Comparison of ENCODE assay signal across 9 mouse cellular contexts in genomic region chr17:25270795-25271335, GRCm38 (mm10). TPM values are rescaled to one million over a fixed set of nuclear protein-coding genes. Genes with fewer than 3 reads are reported as not detected.
DNase-seq lines count a peak whose midpoint lies in the region; ATAC-seq and TF ChIP-seq lines count a peak whose summit lies in the region.
"Had no signal": no experiment of that assay in that cellular context is flagged by ENCODE, and none has a peak within 500 bp of the region (broad histone marks: within the 10 kb centered on the region; RNA-seq: fewer than 3 reads in every experiment).

No protein-coding gene starts in this region.

- H3K4me1 ChIP-seq in kidney, embryonic 14.5 days (ENCODE audit: control insufficient read depth, insufficient read depth, low read length): peaks cover 18% of the 10 kb centered on the region
- peaks cover 14% of the 10 kb centered on the region for H3K4me1 ChIP-seq in embryonic facial prominence, embryonic 14.5 days (ENCODE audit: control insufficient read depth, insufficient read depth, low read length)
- 0 out of 2 replicates have a peak, but pooled peaks cover 4% of the 10 kb centered on the region for H3K4me1 ChIP-seq in intestine, postnatal 0 days (replicated peaks; ENCODE audit: control insufficient read depth, insufficient read depth, low read length)
- H3K4me1 ChIP-seq in midbrain, embryonic 16.5 days (ENCODE audit: control insufficient read depth, insufficient read depth, low read length): peaks cover 26% of the 10 kb centered on the region

- no peak overlapping the region for H3K9ac ChIP-seq in kidney, embryonic 14.5 days (ENCODE audit: low read depth, low read length)
- H3K9ac ChIP-seq in embryonic facial prominence, embryonic 14.5 days (ENCODE audit: low read depth, low read length): peak overlapping the region; percentile 100; the same call in 1 of the 2 replicates
- H3K9ac ChIP-seq in intestine, postnatal 0 days (ENCODE audit: low read depth, low read length): no peak overlapping the region
- no peak overlapping the region for H3K9ac ChIP-seq in midbrain, embryonic 16.5 days (ENCODE audit: low read depth, low read length)

- H3K4me2 ChIP-seq in kidney, embryonic 14.5 days (replicated peaks; ENCODE audit: low read depth, low read length): peak overlapping the region; percentile 99; the same call in 1 of the 2 replicates
- H3K4me2 ChIP-seq in embryonic facial prominence, embryonic 14.5 days (ENCODE audit: low read depth, low read length): peak overlapping the region; percentile 97
- peak overlapping the region; percentile 83; the same call in 1 of the 2 replicates for H3K4me2 ChIP-seq in intestine, postnatal 0 days (replicated peaks; ENCODE audit: low read depth)
- peak overlapping the region; percentile 96; the same call in 1 of the 2 replicates for H3K4me2 ChIP-seq in midbrain, embryonic 16.5 days (ENCODE audit: low read length)

- no peak overlapping the region for H3K27ac ChIP-seq in kidney, embryonic 14.5 days (ENCODE audit: low read depth, low read length)
- H3K27ac ChIP-seq in embryonic facial prominence, embryonic 14.5 days (replicated peaks; ENCODE audit: low read depth, low read length): no peak overlapping the region
- no peak overlapping the region for H3K27ac ChIP-seq in intestine, postnatal 0 days (ENCODE audit: low read depth, low read length)
- H3K27ac ChIP-seq in midbrain, embryonic 16.5 days (ENCODE audit: low read length): no peak overlapping the region

- H3K9me3 ChIP-seq in kidney, embryonic 14.5 days (ENCODE audit: control insufficient read depth, low read length): no peaks in the 10 kb centered on the region
- no peaks in the 10 kb centered on the region for H3K9me3 ChIP-seq in embryonic facial prominence, embryonic 14.5 days (ENCODE audit: control insufficient read depth, low read length)
- H3K9me3 ChIP-seq in intestine, postnatal 0 days (ENCODE audit: control insufficient read depth): no peaks in the 10 kb centered on the region
- H3K9me3 ChIP-seq in midbrain, embryonic 16.5 days (replicated peaks; ENCODE audit: control insufficient read depth, low read length, poor library complexity, severe bottlenecking): no peaks in the 10 kb centered on the region

- H3K36me3 ChIP-seq in kidney, embryonic 14.5 days (ENCODE audit: control insufficient read depth, insufficient read depth, low read length): peaks cover 50% of the 10 kb centered on the region
- peaks cover 51% of the 10 kb centered on the region for H3K36me3 ChIP-seq in embryonic facial prominence, embryonic 14.5 days (ENCODE audit: control insufficient read depth, insufficient read depth, low read length)
- H3K36me3 ChIP-seq in intestine, postnatal 0 days (ENCODE audit: control insufficient read depth, insufficient read depth): peaks cover 35% of the 10 kb centered on the region
- peaks cover 19% of the 10 kb centered on the region for H3K36me3 ChIP-seq in midbrain, embryonic 16.5 days (ENCODE audit: control insufficient read depth, insufficient read depth, low read length)

- no peaks in the 10 kb centered on the region for H3K27me3 ChIP-seq in kidney, embryonic 14.5 days (ENCODE audit: control insufficient read depth, insufficient read depth, low read length)
- H3K27me3 ChIP-seq in embryonic facial prominence, embryonic 14.5 days (replicated peaks; ENCODE audit: control insufficient read depth, insufficient read depth, low read length): no peaks in the 10 kb centered on the region
- no peaks in the 10 kb centered on the region for H3K27me3 ChIP-seq in intestine, postnatal 0 days (replicated peaks; ENCODE audit: control insufficient read depth, insufficient read depth, low read length)
- no peaks in the 10 kb centered on the region for H3K27me3 ChIP-seq in midbrain, embryonic 16.5 days (ENCODE audit: control insufficient read depth, insufficient read depth, low read depth, low read length)

- no peak for TF ChIP-seq CTCF in intestine, postnatal 0 days (IDR thresholded peaks at IDR 0.05; ENCODE audit: low read depth)

- WGBS in kidney, embryonic 14.5 days: 82% methylated on average over 2 of the region's 2 CpGs
- WGBS in embryonic facial prominence, embryonic 14.5 days: 76% methylated on average over 2 of the region's 2 CpGs
- 52% methylated on average over 2 of the region's 2 CpGs for WGBS in intestine, postnatal 0 days
- 80% methylated on average over 2 of the region's 2 CpGs for WGBS in midbrain, embryonic 16.5 days

- peak overlapping the region; percentile 99 for H3K4me3 ChIP-seq in kidney, embryonic 14.5 days (ENCODE audit: low read length)
- 0 out of 2 replicates have a peak overlapping the region, but pooled peaks have one; percentile 99 for H3K4me3 ChIP-seq in embryonic facial prominence, embryonic 14.5 days (ENCODE audit: low read depth, low read length)
- H3K4me3 ChIP-seq in intestine, postnatal 0 days (ENCODE audit: low read depth, low read length): no peak overlapping the region
- H3K4me3 ChIP-seq in midbrain, embryonic 16.5 days (ENCODE audit: low read depth, low read length): no peak overlapping the region

- intact Hi-C loops in left cerebral cortex, postnatal 14 days (cut with DNase I): loop anchor here (5.0 kb wide), 1 partner anchor 84 kb away; the partner anchor contains the start of gene Unkl

- ATAC-seq in kidney, embryonic 14.5 days (ENCODE audit: low FRiP score, low TSS enrichment): no peak
- no peak for ATAC-seq in embryonic facial prominence, embryonic 14.5 days (ENCODE audit: low read depth)
- ATAC-seq in intestine, postnatal 0 days: no peak
- no peak for ATAC-seq in midbrain, embryonic 16.5 days

- DNase-seq in kidney, adult 11 months: no peak
- no peak for DNase-seq in embryonic facial prominence, embryonic 14.5 days (ENCODE audit: low spot score)
- DNase-seq in cerebellum, adult 11 months: no peak
- DNase-seq in left cerebral cortex, postnatal 14 days (ENCODE audit: low spot score in 2 of 2): no peak
- DNase-seq in ovary, postnatal 10 days (ENCODE audit: low spot score): no peak
- DNase-seq: kidney, postnatal 10 days had no signal

RNA-seq across cellular contexts. Expression of gene Ube2i, which starts 3.6 kb away (rescaled TPM):
- polyA plus RNA-seq in kidney, embryonic 14.5 days (2014; fragmentation: Nextera tagmentation; extraction: Ambion mirVana): 675 and 744 TPM in 2 replicates
- polyA plus RNA-seq in embryonic facial prominence, embryonic 14.5 days (2014; fragmentation: Nextera tagmentation; extraction: Ambion mirVana): 482 and 517 TPM in 2 replicates
- polyA plus RNA-seq in intestine, postnatal 0 days (2015; fragmentation: Nextera tagmentation; extraction: Ambion mirVana): 253 and 257 TPM in 2 replicates
- polyA plus RNA-seq in midbrain, embryonic 16.5 days (2015; fragmentation: Nextera tagmentation; extraction: Ambion mirVana): 489 and 542 TPM in 2 replicates
- 100 to 1,000 TPM; 211 to 216 TPM for total RNA-seq in left cerebral cortex, postnatal 14 days (2021)

RNA-seq across cellular contexts. Expression of gene Baiap3, which starts 14.7 kb away (rescaled TPM):
- polyA plus RNA-seq in kidney, embryonic 14.5 days (2014; fragmentation: Nextera tagmentation; extraction: Ambion mirVana): 0.76 and 1.9 TPM in 2 replicates
- 0.42 and 1.1 TPM in 2 replicates for polyA plus RNA-seq in embryonic facial prominence, embryonic 14.5 days (2014; fragmentation: Nextera tagmentation; extraction: Ambion mirVana)
- 0.86 and 1.1 TPM in 2 replicates for polyA plus RNA-seq in intestine, postnatal 0 days (2015; fragmentation: Nextera tagmentation; extraction: Ambion mirVana)
- 30.2 and 38.1 TPM in 2 replicates for polyA plus RNA-seq in midbrain, embryonic 16.5 days (2015; fragmentation: Nextera tagmentation; extraction: Ambion mirVana)
- total RNA-seq in left cerebral cortex, postnatal 14 days (2021): 10 to 100 TPM; 15.2 to 23.8 TPM

RNA-seq across cellular contexts. Expression of gene Prss34, which starts 27.3 kb away (rescaled TPM):
- polyA plus RNA-seq in kidney, embryonic 14.5 days (2014; fragmentation: Nextera tagmentation; extraction: Ambion mirVana): not detected in 2 replicates
- polyA plus RNA-seq in embryonic facial prominence, embryonic 14.5 days (2014; fragmentation: Nextera tagmentation; extraction: Ambion mirVana): 3.1 and 4.4 TPM in 2 replicates
- polyA plus RNA-seq in intestine, postnatal 0 days (2015; fragmentation: Nextera tagmentation; extraction: Ambion mirVana): 0.18 and 0.29 TPM in 2 replicates
- polyA plus RNA-seq in midbrain, embryonic 16.5 days (2015; fragmentation: Nextera tagmentation; extraction: Ambion mirVana): not detected in 2 replicates
- not detected for total RNA-seq in left cerebral cortex, postnatal 14 days (2021)

RNA-seq across cellular contexts. Expression of gene Tsr3, which starts 30.9 kb away (rescaled TPM):
- polyA plus RNA-seq in kidney, embryonic 14.5 days (2014; fragmentation: Nextera tagmentation; extraction: Ambion mirVana): 48.9 and 51.4 TPM in 2 replicates
- polyA plus RNA-seq in embryonic facial prominence, embryonic 14.5 days (2014; fragmentation: Nextera tagmentation; extraction: Ambion mirVana): 39.1 and 48.7 TPM in 2 replicates
- polyA plus RNA-seq in intestine, postnatal 0 days (2015; fragmentation: Nextera tagmentation; extraction: Ambion mirVana): 23.3 and 23.4 TPM in 2 replicates
- 57.4 and 61.2 TPM in 2 replicates for polyA plus RNA-seq in midbrain, embryonic 16.5 days (2015; fragmentation: Nextera tagmentation; extraction: Ambion mirVana)
- total RNA-seq in left cerebral cortex, postnatal 14 days (2021): 10 to 100 TPM; 25.0 to 27.2 TPM

RNA-seq across cellular contexts. Expression of gene Gnptg, which starts 30.9 kb away (rescaled TPM):
- 33.8 and 41.5 TPM in 2 replicates for polyA plus RNA-seq in kidney, embryonic 14.5 days (2014; fragmentation: Nextera tagmentation; extraction: Ambion mirVana)
- 32.4 and 34.9 TPM in 2 replicates for polyA plus RNA-seq in embryonic facial prominence, embryonic 14.5 days (2014; fragmentation: Nextera tagmentation; extraction: Ambion mirVana)
- 41.0 and 42.1 TPM in 2 replicates for polyA plus RNA-seq in intestine, postnatal 0 days (2015; fragmentation: Nextera tagmentation; extraction: Ambion mirVana)
- polyA plus RNA-seq in midbrain, embryonic 16.5 days (2015; fragmentation: Nextera tagmentation; extraction: Ambion mirVana): 99.8 and 114 TPM in 2 replicates
- 10 to 100 TPM; 72.2 to 73.5 TPM for total RNA-seq in left cerebral cortex, postnatal 14 days (2021)

Comparison
In these comparisons a context has a peak if more than half of its experiments do, and no peak if none do; other contexts are left out.
1. H3K4me3 ChIP-seq: peak in kidney, embryonic 14.5 days (single experiment) and embryonic facial prominence, embryonic 14.5 days (single experiment); none in intestine, postnatal 0 days (single experiment) and midbrain, embryonic 16.5 days (single experiment).
2. RNA of gene Baiap3, which starts 14.7 kb away (polyA plus RNA-seq): 30.2 to 38.1 TPM in midbrain, embryonic 16.5 days; 0.86 to 1.1 TPM in intestine, postnatal 0 days, 0.76 to 1.9 TPM in kidney, embryonic 14.5 days and 0.42 to 1.1 TPM in embryonic facial prominence, embryonic 14.5 days; every median in the first group is over 10 times any median in the second.
3. Peak in every context shown above with its lines, with median percentiles within 50 percentile points of each other: H3K4me2 ChIP-seq.